Mouse (Mus musculus): ENCODE measurements around the gene Rhot1. TPM values are rescaled to one million over a fixed set of nuclear protein-coding genes. Genes with fewer than 3 reads are reported as not detected.

The Rhot1 gene
- polyA plus RNA-seq, 1 experiment from 2014 or later, result 63.3 TPM

GRCm38 (mm10) chr11:80169629-80170028 is 39.2 kb upstream of the Rhot1 start:
- no peak overlapping the region for H3K27ac ChIP-seq (ENCODE audit: low read depth)
- H3K9ac ChIP-seq, result no peak overlapping the region
- WGBS, result 84% methylated on average over 3 of the region's 3 CpGs
- no peak for DNase-seq
- no peaks in the 10 kb centered on the region for H3K36me3 ChIP-seq (ENCODE audit: insufficient read depth)
- ATAC-seq (ENCODE audit: insufficient read depth), result no peak
- no peaks in the 10 kb centered on the region for H3K27me3 ChIP-seq (ENCODE audit: insufficient read depth, low read length)
- H3K9me3 ChIP-seq (ENCODE audit: low read depth, low read length), result no peaks in the 10 kb centered on the region
- no peak for TF ChIP-seq CTCF (IDR thresholded peaks at IDR 0.05; ENCODE audit: low read depth)
- no peak overlapping the region for H3K4me2 ChIP-seq
- no peak overlapping the region for H3K4me3 ChIP-seq (ENCODE audit: low read depth, low read length)
- H3K4me1 ChIP-seq (ENCODE audit: insufficient read depth), result no peaks in the 10 kb centered on the region

GRCm38 (mm10) chr11:80170351-80170750 is 38.5 kb upstream of the Rhot1 start:
- Histone ChIP-seq H3K9ac (no peak overlapping the region), H3K9me3 (ENCODE audit: low read depth, low read length) (no peaks in the 10 kb centered on the region), H3K27me3 (ENCODE audit: insufficient read depth, low read length) (no peaks in the 10 kb centered on the region), H3K27ac (ENCODE audit: low read depth) (no peak overlapping the region), H3K36me3 (ENCODE audit: insufficient read depth) (no peaks in the 10 kb centered on the region), H3K4me3 (ENCODE audit: low read depth, low read length) (no peak overlapping the region), H3K4me2 (no peak overlapping the region), H3K4me1 (ENCODE audit: insufficient read depth) (no peaks in the 10 kb centered on the region)
- TF ChIP-seq CTCF (IDR thresholded peaks at IDR 0.05; ENCODE audit: low read depth), result no peak
- no peak for DNase-seq
- WGBS, result 50% methylated on average over 5 of the region's 5 CpGs
- ATAC-seq (ENCODE audit: insufficient read depth), result no peak

GRCm38 (mm10) chr11:80171884-80172283 is 36.9 kb upstream of the Rhot1 start:
- Histone ChIP-seq H3K27ac (ENCODE audit: low read depth) (no peak overlapping the region), H3K4me2 (no peak overlapping the region), H3K36me3 (ENCODE audit: insufficient read depth) (no peaks in the 10 kb centered on the region), H3K4me3 (ENCODE audit: low read depth, low read length) (no peak overlapping the region), H3K9ac (no peak overlapping the region), H3K9me3 (ENCODE audit: low read depth, low read length) (no peaks in the 10 kb centered on the region), H3K4me1 (ENCODE audit: insufficient read depth) (no peaks in the 10 kb centered on the region), H3K27me3 (ENCODE audit: insufficient read depth, low read length) (no peaks in the 10 kb centered on the region)
- WGBS, result 64% methylated on average over 4 of the region's 4 CpGs
- no peak for TF ChIP-seq CTCF (IDR thresholded peaks at IDR 0.05; ENCODE audit: low read depth)
- ATAC-seq (ENCODE audit: insufficient read depth), result no peak
- DNase-seq, result no peak

- H3K27me3 ChIP-seq (ENCODE audit: insufficient read depth, low read length), result no peaks in the 10 kb centered on the region
- H3K36me3 ChIP-seq (ENCODE audit: insufficient read depth), result no peaks in the 10 kb centered on the region
- no peaks in the 10 kb centered on the region for H3K4me1 ChIP-seq (ENCODE audit: insufficient read depth)
- no peaks in the 10 kb centered on the region for H3K9me3 ChIP-seq (ENCODE audit: low read depth, low read length)
- ATAC-seq (ENCODE audit: insufficient read depth) (no peak), DNase-seq (no peak)
- TF ChIP-seq CTCF (IDR thresholded peaks at IDR 0.05; ENCODE audit: low read depth), result no peak
- no peak overlapping the region for H3K27ac ChIP-seq (ENCODE audit: low read depth)
- no peak overlapping the region for H3K4me3 ChIP-seq (ENCODE audit: low read depth, low read length)
- H3K9ac ChIP-seq, result no peak overlapping the region
- no peak overlapping the region for H3K4me2 ChIP-seq
- WGBS, result 76% methylated on average over 11 of the region's 11 CpGs
These were observed 34.7 kb upstream of the Rhot1 start for GRCm38 (mm10) chr11:80173963-80174670.

- Histone ChIP-seq H3K9me3 (ENCODE audit: low read depth, low read length) (no peaks in the 10 kb centered on the region), H3K4me3 (ENCODE audit: low read depth, low read length) (no peak overlapping the region), H3K36me3 (ENCODE audit: insufficient read depth) (no peaks in the 10 kb centered on the region), H3K27me3 (ENCODE audit: insufficient read depth, low read length) (no peaks in the 10 kb centered on the region), H3K4me1 (ENCODE audit: insufficient read depth) (no peaks in the 10 kb centered on the region), H3K9ac (no peak overlapping the region), H3K27ac (ENCODE audit: low read depth) (no peak overlapping the region), H3K4me2 (no peak overlapping the region)
- no peak for TF ChIP-seq CTCF (IDR thresholded peaks at IDR 0.05; ENCODE audit: low read depth)
- WGBS, result 64% methylated on average over 11 of the region's 11 CpGs
- no peak for ATAC-seq (ENCODE audit: insufficient read depth)
- no peak for DNase-seq
These were observed 31.6 kb upstream of the Rhot1 start for GRCm38 (mm10) chr11:80176911-80177895.

GRCm38 (mm10) chr11:80178316-80178715 is 30.5 kb upstream of the Rhot1 start:
- 73% methylated on average over 8 of the region's 8 CpGs for WGBS
- H3K36me3 ChIP-seq (ENCODE audit: insufficient read depth), result no peaks in the 10 kb centered on the region
- no peak overlapping the region for H3K9ac ChIP-seq
- H3K4me3 ChIP-seq (ENCODE audit: low read depth, low read length), result no peak overlapping the region
- H3K27ac ChIP-seq (ENCODE audit: low read depth), result no peak overlapping the region
- no peaks in the 10 kb centered on the region for H3K4me1 ChIP-seq (ENCODE audit: insufficient read depth)
- no peak overlapping the region for H3K4me2 ChIP-seq
- H3K9me3 ChIP-seq (ENCODE audit: low read depth, low read length), result no peaks in the 10 kb centered on the region
- ATAC-seq (ENCODE audit: insufficient read depth) (no peak), DNase-seq (no peak)
- H3K27me3 ChIP-seq (ENCODE audit: insufficient read depth, low read length), result no peaks in the 10 kb centered on the region
- TF ChIP-seq CTCF (IDR thresholded peaks at IDR 0.05; ENCODE audit: low read depth), result no peak

Data from lung, embryonic 14.5 days (tissue).